Mouse (Mus musculus) hindbrain, embryonic 11.5 days (tissue): ENCODE data around the gene Mea1. TPM values are rescaled to one million over a fixed set of nuclear protein-coding genes. Genes with fewer than 3 reads are reported as not detected.

Experiments
- ATAC-seq: fragments of 200-750 bp; cut with Nextera tagmentation; 2 replicates; pipeline ENCODE4 v1.8.0; 2017; ENCODE audit warnings: mild to moderate bottlenecking, moderate TSS enrichment, moderate library complexity; ENCODE audit not compliant: low FRiP score
- DNase-seq: peaks from one replicate; pipeline ENCODE4 v3.0.0-alpha.2; 2015; ENCODE audit warnings: low spot score
- H3K27ac ChIP-seq: fragments of 300-500 bp; sonication (generic); 2 replicates; pipeline ENCODE4 v1.5.1; 2014; ENCODE audit warnings: mild to moderate bottlenecking, low read depth, low read length
- H3K27me3 ChIP-seq: fragments of 300-500 bp; sonication (generic); 2 replicates; pipeline ENCODE4 v1.6.1; 2014; ENCODE audit warnings: mild to moderate bottlenecking, low read length, moderate library complexity, mixed read lengths; ENCODE audit not compliant: control insufficient read depth, insufficient read depth
- H3K36me3 ChIP-seq: fragments of 300-500 bp; sonication (generic); 2 replicates; pipeline ENCODE4 v1.6.1; 2014; ENCODE audit warnings: mild to moderate bottlenecking, low read length, moderate library complexity, mixed read lengths; ENCODE audit not compliant: control insufficient read depth, insufficient read depth
- H3K4me1 ChIP-seq: fragments of 300-500 bp; sonication (generic); replicated peaks from 2 replicates; pipeline ENCODE4 v1.6.1; 2014; ENCODE audit warnings: low read length, mixed read lengths; ENCODE audit not compliant: control insufficient read depth, insufficient read depth
- H3K4me2 ChIP-seq: fragments of 300-500 bp; sonication (generic); replicated peaks from 2 replicates; pipeline ENCODE4 v1.6.1; 2014; ENCODE audit warnings: mild to moderate bottlenecking, low read depth, low read length
- H3K4me3 ChIP-seq: fragments of 300-500 bp; sonication (generic); 2 replicates; pipeline ENCODE4 v1.5.1; 2014; ENCODE audit warnings: low read depth, low read length
- H3K9ac ChIP-seq: fragments of 300-500 bp; sonication (generic); 2 replicates; pipeline ENCODE4 v1.6.1; 2014; ENCODE audit warnings: low read depth, low read length
- H3K9me3 ChIP-seq: fragments of 300-500 bp; sonication (generic); 2 replicates; pipeline ENCODE4 v1.6.1; 2016; ENCODE audit warnings: low read length; ENCODE audit not compliant: control insufficient read depth
- WGBS: fragments of 180-500 bp; shearing (Covaris S2); extraction: QIAGEN DNeasy Blood & Tissue Kit; methylation state at CpG from one replicate; pipeline ENCODE4 v1.1.7; 2014; 5-methylcytosine and 5-hydroxymethylcytosine counted together
- polyA plus RNA-seq: library from polyadenylated mRNA; unstranded; fragments of >200 nt; fragmentation: Nextera tagmentation; extraction: Ambion mirVana; gene quantifications from 2 replicates; pipeline ENCODE4 v1.2.1, GENCODE M21; 2014

The Mea1 gene
- polyA plus RNA-seq, result 192 and 201 TPM in 2 replicates

- peak within 1 kb of the TSS; percentile 67; the same call in 1 of the 2 replicates for H3K9ac ChIP-seq
- H3K4me2 ChIP-seq, result peak within 1 kb of the TSS; percentile 59
- no peak for ATAC-seq
- no peak for DNase-seq
- peak within 1 kb of the TSS; percentile 89 for H3K4me3 ChIP-seq
- H3K9me3 ChIP-seq, result no peaks in the 10 kb centered on the region
- H3K27me3 ChIP-seq, result no peaks in the 10 kb centered on the region
- H3K36me3 ChIP-seq, result peaks cover 3% of the 10 kb centered on the region
- H3K4me1 ChIP-seq, result peaks cover 9% of the 10 kb centered on the region; the same call in 1 of the 2 replicates
- H3K27ac ChIP-seq, result no peak within 1 kb of the TSS
- 94% methylated on average over 8 of the region's 9 CpGs for WGBS
Observed at GRCm38 (mm10) chr17:46678416-46678815, at the start of gene Mea1. Gene Mea1 (plus strand): TSS chr17:46678793.

- WGBS, result 2% methylated on average over 12 of the region's 12 CpGs
- peaks cover 14% of the 10 kb centered on the region for H3K4me1 ChIP-seq
Observed at GRCm38 (mm10) chr17:46629685-46630441, 48.7 kb upstream of the Mea1 start.

GRCm38 (mm10) chr17:46636831-46637523 lies 41.6 kb upstream of the Mea1 start:
- H3K36me3 ChIP-seq, result 0 out of 2 replicates have a peak, but pooled peaks cover 3% of the 10 kb centered on the region
- ATAC-seq (peak; percentile 40), DNase-seq (peak; percentile 71)
- H3K9me3 ChIP-seq, result no peaks in the 10 kb centered on the region
- H3K27ac ChIP-seq, result no peak overlapping the region
- no peaks in the 10 kb centered on the region for H3K4me1 ChIP-seq
- 27% methylated on average over 14 of the region's 15 CpGs for WGBS
- no peaks in the 10 kb centered on the region for H3K27me3 ChIP-seq
- no peak overlapping the region for H3K4me2 ChIP-seq
- no peak overlapping the region for H3K9ac ChIP-seq
- no peak overlapping the region for H3K4me3 ChIP-seq

More at GRCm38 (mm10) chr17:46629685-46630441, 48.7 kb upstream of the Mea1 start:
- no peaks in the 10 kb centered on the region for H3K9me3 ChIP-seq
- peak; percentile 67 for ATAC-seq
- peak; percentile 79 for DNase-seq
- H3K4me3 ChIP-seq, result peak overlapping the region; percentile 95
- no peak overlapping the region; the same call in 1 of the 2 replicates for H3K9ac ChIP-seq
- H3K27me3 ChIP-seq, result no peaks in the 10 kb centered on the region
- H3K4me2 ChIP-seq, result peak overlapping the region; percentile 63
- peak overlapping the region; percentile 88 for H3K27ac ChIP-seq
- H3K36me3 ChIP-seq, result no peaks in the 10 kb centered on the region

GRCm38 (mm10) chr17:46639929-46640328 lies 38.7 kb upstream of the Mea1 start:
- ATAC-seq, result no peak
- 77% methylated on average over 9 of the region's 9 CpGs for WGBS
- 0 out of 2 replicates have a peak, but pooled peaks cover 3% of the 10 kb centered on the region for H3K36me3 ChIP-seq

GRCm38 (mm10) chr17:46642060-46642459 lies 36.5 kb upstream of the Mea1 start:
- 91% methylated on average over 17 of the region's 17 CpGs for WGBS

More at GRCm38 (mm10) chr17:46639929-46640328, 38.7 kb upstream of the Mea1 start:
- Histone ChIP-seq H3K27ac (no peak overlapping the region), H3K4me1 (no peaks in the 10 kb centered on the region), H3K4me3 (no peak overlapping the region), H3K27me3 (no peaks in the 10 kb centered on the region), H3K4me2 (no peak overlapping the region), H3K9me3 (no peaks in the 10 kb centered on the region), H3K9ac (no peak overlapping the region)
- DNase-seq, result no peak

GRCm38 (mm10) chr17:46644152-46644805 lies 34.3 kb upstream of the Mea1 start:
- Histone ChIP-seq H3K27ac (no peak overlapping the region), H3K36me3 (0 out of 2 replicates have a peak, but pooled peaks cover 6% of the 10 kb centered on the region), H3K9ac (0 out of 2 replicates have a peak overlapping the region, but pooled peaks have one; percentile 19), H3K4me1 (no peaks in the 10 kb centered on the region), H3K9me3 (no peaks in the 10 kb centered on the region), H3K27me3 (no peaks in the 10 kb centered on the region), H3K4me3 (no peak overlapping the region), H3K4me2 (0 out of 2 replicates have a peak overlapping the region, but pooled peaks have one; percentile 6)
- WGBS, result 89% methylated on average over 12 of the region's 12 CpGs
- DNase-seq (no peak), ATAC-seq (no peak)

More at GRCm38 (mm10) chr17:46642060-46642459, 36.5 kb upstream of the Mea1 start:
- Histone ChIP-seq H3K4me2 (no peak overlapping the region), H3K9me3 (no peaks in the 10 kb centered on the region), H3K4me3 (no peak overlapping the region), H3K27ac (no peak overlapping the region), H3K36me3 (0 out of 2 replicates have a peak, but pooled peaks cover 3% of the 10 kb centered on the region), H3K4me1 (no peaks in the 10 kb centered on the region), H3K9ac (no peak overlapping the region), H3K27me3 (no peaks in the 10 kb centered on the region)
- DNase-seq (no peak), ATAC-seq (no peak)

- no peak overlapping the region for H3K27ac ChIP-seq
- ATAC-seq, result 0 out of 2 replicates have a peak, but pooled peaks have one; percentile 8
Observed at GRCm38 (mm10) chr17:46644916-46645475, 33.6 kb upstream of the Mea1 start.

More at GRCm38 (mm10) chr17:46644916-46645475, 33.6 kb upstream of the Mea1 start:
- Histone ChIP-seq H3K4me2 (peak overlapping the region; percentile 64), H3K9ac (peak overlapping the region; percentile 57), H3K4me1 (0 out of 2 replicates have a peak, but pooled peaks cover 2% of the 10 kb centered on the region), H3K27me3 (no peaks in the 10 kb centered on the region), H3K4me3 (peak overlapping the region; percentile 59), H3K36me3 (0 out of 2 replicates have a peak, but pooled peaks cover 4% of the 10 kb centered on the region), H3K9me3 (no peaks in the 10 kb centered on the region)
- no peak for DNase-seq
- 17% methylated on average over 11 of the region's 11 CpGs for WGBS
